Mouse (Mus musculus) megakaryocyte, embryonic 14.5 days (primary cell): Measurements from ENCODE around the gene Kif14.

ENCODE experiments used
- FLI1 ChIP-seq: IDR thresholded peaks from 2 replicates; pipeline ENCODE4 v1.6.1; 2012; ENCODE audit warnings: low read length, inconsistent platforms, mixed read lengths
- GATA1 ChIP-seq: IDR thresholded peaks from 3 replicates; pipeline ENCODE4 v1.6.1; 2012; ENCODE audit warnings: mixed read lengths, low read length, inconsistent platforms, borderline replicate concordance

DNA sequence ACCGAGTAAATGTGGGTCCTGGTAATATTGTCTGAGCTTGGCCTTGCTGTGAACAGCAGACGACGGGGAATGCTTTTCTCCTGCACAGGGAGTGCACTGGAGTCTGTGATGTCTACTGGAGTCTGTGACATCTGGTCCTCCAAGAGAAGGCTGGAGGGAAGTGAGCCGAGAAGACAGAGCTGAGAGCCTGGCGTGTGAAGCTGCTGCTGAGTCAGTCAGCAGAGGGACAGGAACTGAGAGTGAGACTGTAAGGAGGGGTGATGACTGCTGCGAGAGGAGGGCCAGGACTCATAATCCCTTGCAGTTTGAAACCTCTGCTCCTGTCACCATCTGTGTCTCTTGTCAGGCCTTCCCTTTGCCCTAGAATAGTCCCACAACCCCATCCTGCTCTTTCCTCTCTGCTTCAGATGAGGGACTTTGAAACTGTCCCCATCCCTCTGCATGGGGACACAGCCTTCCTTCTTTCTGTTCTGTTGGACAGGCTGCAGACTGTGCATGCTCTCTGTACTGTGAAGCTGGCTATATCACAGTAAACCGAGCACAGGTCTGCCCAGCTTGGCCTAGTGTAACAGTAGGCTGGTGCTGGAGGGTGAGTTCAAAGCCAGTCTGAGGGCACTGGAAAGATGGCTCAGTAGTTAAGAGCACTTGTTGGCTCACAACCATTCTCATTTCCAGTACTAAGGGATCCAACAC is 35.9 kb upstream of the Kif14 start:
- TF ChIP-seq FLI1 (no peak), GATA1 (no peak)
